Mouse (Mus musculus): Measurements from ENCODE around the gene Gm21915.

Gm21915 gene

GRCm38 (mm10) chr9:40670313-40670712, at the start of gene Gm21915:
Gene Gm21915, plus strand, starts transcription at chr9:40670613.
- DNase-seq (ENCODE audit: low read depth, low spot score) = no peak

- no peak for DNase-seq (ENCODE audit: low read depth, low spot score)
Observed at GRCm38 (mm10) chr9:40622265-40622664, 48.1 kb upstream of the Gm21915 start.

GRCm38 (mm10) chr9:40622793-40623192, 47.6 kb upstream of the Gm21915 start:
- no peak for DNase-seq (ENCODE audit: low read depth, low spot score)

- DNase-seq (ENCODE audit: low read depth, low spot score) = no peak
Observed at GRCm38 (mm10) chr9:40625341-40625740, 45.1 kb upstream of the Gm21915 start.

GRCm38 (mm10) chr9:40626566-40626965, 43.8 kb upstream of the Gm21915 start:
- no peak for DNase-seq (ENCODE audit: low read depth, low spot score)

GRCm38 (mm10) chr9:40627146-40627713, 43.2 kb upstream of the Gm21915 start:
- DNase-seq (ENCODE audit: low read depth, low spot score) = no peak

GRCm38 (mm10) chr9:40628130-40629069, 42.0 kb upstream of the Gm21915 start:
- DNase-seq (ENCODE audit: low read depth, low spot score) = no peak

- DNase-seq (ENCODE audit: low read depth, low spot score) = no peak
Observed at GRCm38 (mm10) chr9:40629441-40629840, 41.0 kb upstream of the Gm21915 start.

GRCm38 (mm10) chr9:40631101-40631500, 39.3 kb upstream of the Gm21915 start:
- no peak for DNase-seq (ENCODE audit: low read depth, low spot score)

GRCm38 (mm10) chr9:40631505-40631904, 38.9 kb upstream of the Gm21915 start:
- no peak for DNase-seq (ENCODE audit: low read depth, low spot score)

GRCm38 (mm10) chr9:40636054-40636453, 34.4 kb upstream of the Gm21915 start:
- DNase-seq (ENCODE audit: low read depth, low spot score) = no peak

GRCm38 (mm10) chr9:40637705-40638393, 32.6 kb upstream of the Gm21915 start:
- no peak for DNase-seq (ENCODE audit: low read depth, low spot score)

- DNase-seq (ENCODE audit: low read depth, low spot score) = no peak
Observed at GRCm38 (mm10) chr9:40638394-40639049, 31.9 kb upstream of the Gm21915 start.

- no peak for DNase-seq (ENCODE audit: low read depth, low spot score)
Observed at GRCm38 (mm10) chr9:40639536-40640187, 30.8 kb upstream of the Gm21915 start.

GRCm38 (mm10) chr9:40641318-40641717, 29.1 kb upstream of the Gm21915 start:
- DNase-seq (ENCODE audit: low read depth, low spot score) = no peak

GRCm38 (mm10) chr9:40642470-40643220, 27.8 kb upstream of the Gm21915 start:
- DNase-seq (ENCODE audit: low read depth, low spot score) = no peak

GRCm38 (mm10) chr9:40649444-40649843, 21.0 kb upstream of the Gm21915 start:
- DNase-seq (ENCODE audit: low read depth, low spot score) = no peak

- DNase-seq (ENCODE audit: low read depth, low spot score) = no peak
Observed at GRCm38 (mm10) chr9:40649983-40650382, 20.4 kb upstream of the Gm21915 start.

GRCm38 (mm10) chr9:40651239-40651859, 19.1 kb upstream of the Gm21915 start:
- DNase-seq (ENCODE audit: low read depth, low spot score) = no peak

- DNase-seq (ENCODE audit: low read depth, low spot score) = no peak
Observed at GRCm38 (mm10) chr9:40652757-40653156, 17.7 kb upstream of the Gm21915 start.
